Mouse (Mus musculus) left cerebral cortex, postnatal 25 days (tissue): ENCODE results near the gene Rps13. TPM values are rescaled to one million over a fixed set of nuclear protein-coding genes. Genes with fewer than 3 reads are reported as not detected.

Experiments
- DNase-seq, 2 experiments: peaks; one replicate each; pipeline ENCODE4 v3.0.0; 2022; ENCODE audit warnings: low spot score in 2 of 2, mixed read lengths in 1 of 2
- intact Hi-C: fragments of 180-260 bp; cut with DNase I; formaldehyde crosslinking; loops from one replicate; pipeline ENCODE4 v1.15.1; 2025
- total RNA-seq, 2 experiments: library from RNA; stranded (reverse); gene quantifications; 2 replicates each; pipeline ENCODE4 v1.2.3; 2021

Gene Rps13
- total RNA-seq, 2 experiments from 2014 or later: 180 to 186 TPM

DNA sequence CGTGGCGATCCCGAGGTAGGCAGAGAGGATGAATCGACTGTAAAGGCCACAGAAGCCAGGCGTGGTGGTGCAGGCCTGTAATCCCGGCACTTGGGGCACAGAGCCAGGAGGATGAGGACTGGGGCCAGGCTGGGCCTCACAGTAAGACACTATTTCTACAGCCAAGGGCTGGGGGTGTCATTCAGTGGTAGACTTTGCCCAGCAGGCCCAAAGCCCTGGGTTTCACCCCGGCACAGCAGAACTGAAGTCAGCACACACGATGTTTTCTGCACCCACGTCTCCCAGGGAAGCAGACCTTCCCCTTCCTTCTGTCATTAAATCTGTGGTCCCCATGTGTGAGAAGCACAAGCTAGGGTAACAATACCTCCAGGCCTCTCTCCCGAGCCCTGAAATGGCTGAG lies 35.6 kb downstream of the Rps13 start:
- intact Hi-C loops: no loop called here
- no peak for DNase-seq

DNA sequence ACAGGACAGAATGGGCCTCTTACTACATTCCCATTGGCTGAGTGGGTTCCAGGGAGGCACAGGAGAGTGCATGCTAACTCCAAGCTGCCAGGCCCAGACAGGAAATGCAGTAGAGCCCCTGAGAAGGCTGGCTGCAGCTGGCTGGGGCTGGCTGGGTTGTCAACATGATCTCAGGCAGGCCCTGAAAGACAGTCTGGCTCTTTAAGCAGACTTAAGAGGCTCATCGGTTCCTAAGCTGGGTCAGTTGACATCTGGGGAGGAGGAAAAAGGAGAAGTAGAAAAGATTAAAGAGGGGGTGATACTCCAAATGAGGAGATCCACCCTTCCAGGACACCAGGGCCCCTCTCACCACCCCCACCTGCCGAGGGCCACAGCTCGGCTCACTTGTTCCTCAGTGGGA lies 39.0 kb downstream of the Rps13 start:
- intact Hi-C loops: no loop called here
- no peak for DNase-seq

DNA sequence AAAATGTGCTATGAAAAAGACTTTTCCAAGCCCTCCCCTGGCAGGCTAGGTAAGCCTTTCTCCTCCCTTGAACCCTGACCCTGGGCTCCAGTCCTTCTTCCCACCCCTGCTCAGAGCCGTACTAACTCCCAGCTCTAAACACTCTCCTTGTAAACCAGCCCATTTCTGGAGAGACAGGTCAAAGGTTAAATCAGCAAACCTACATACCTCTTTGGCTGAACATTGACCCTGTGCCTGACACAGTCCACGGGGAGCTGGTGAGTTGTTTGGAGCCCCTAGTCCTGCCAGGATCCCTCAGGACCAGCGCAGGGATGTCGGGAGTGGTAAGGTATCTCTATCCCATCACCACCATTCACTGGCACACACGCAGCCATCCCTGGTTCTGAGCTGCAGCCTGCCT lies 41.6 kb downstream of the Rps13 start:
- intact Hi-C loops: no loop called here
- no peak for DNase-seq

- intact Hi-C loops: no loop called here
These were observed 43.4 kb downstream of the Rps13 start for GRCm38 (mm10) chr7:116290559-116290958.

GRCm38 (mm10) chr7:116288996-116289395 lies 45.0 kb downstream of the Rps13 start:
- intact Hi-C loops: no loop called here
- DNase-seq: no peak

More at GRCm38 (mm10) chr7:116290559-116290958, 43.4 kb downstream of the Rps13 start:
- DNase-seq: no peak

- intact Hi-C loops: no loop called here
- DNase-seq: no peak
These were observed 46.0 kb downstream of the Rps13 start for GRCm38 (mm10) chr7:116287959-116288358.

DNA sequence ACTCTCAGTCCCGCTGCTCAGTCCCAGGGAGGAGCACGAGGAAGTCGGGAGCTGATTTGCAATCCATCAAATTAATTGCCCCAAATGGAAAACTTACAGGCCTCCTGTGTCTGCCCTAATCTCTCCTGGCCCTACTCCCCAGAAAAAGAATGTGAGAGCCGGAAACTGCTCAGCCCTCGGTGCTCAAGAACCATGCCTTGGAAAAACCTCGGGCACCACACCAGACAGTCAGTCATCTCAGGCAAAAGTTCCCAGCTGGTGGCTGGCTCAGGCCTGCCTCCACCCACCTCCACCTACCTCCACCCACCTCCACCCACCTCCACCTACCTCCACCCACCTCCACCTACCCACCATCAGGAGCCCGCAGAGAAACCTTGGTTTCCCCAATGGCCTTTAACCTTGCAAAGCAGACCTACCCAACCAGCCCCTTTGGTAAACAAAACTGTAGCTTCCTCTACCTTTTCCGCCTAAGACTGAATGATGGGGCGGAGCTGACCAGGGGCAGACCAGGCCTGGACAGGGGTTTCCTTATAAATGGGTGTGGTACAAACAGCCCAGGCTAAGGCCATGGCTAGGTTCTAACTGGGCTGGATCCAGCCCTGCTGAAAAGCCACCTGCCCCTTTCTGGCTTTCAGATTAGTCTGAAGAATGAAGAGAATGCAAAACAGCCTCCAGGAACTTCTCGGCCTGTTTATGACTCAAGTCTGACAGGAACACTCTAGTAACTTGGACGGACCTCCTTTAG lies 47.2 kb downstream of the Rps13 start:
- intact Hi-C loops: no loop called here
- no peak for DNase-seq

DNA sequence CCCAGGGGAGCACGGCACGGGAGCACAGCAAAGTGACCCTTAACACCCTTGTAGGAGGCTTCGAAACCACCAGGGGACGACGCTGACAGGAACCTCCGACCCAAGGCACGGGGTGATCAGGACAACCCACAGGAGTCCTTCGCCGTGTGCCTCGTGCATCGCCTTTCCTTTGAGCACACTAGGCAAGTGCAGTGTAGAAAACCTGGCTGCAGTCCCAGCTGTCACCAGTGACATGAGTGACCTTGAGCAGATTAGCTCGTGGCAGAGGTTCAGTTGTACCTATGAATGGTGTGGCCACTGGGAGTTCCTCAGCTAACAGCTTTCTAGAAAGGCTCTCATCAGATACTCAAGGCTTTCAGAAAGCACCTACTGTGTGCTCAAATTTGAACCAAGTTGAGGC lies 47.8 kb downstream of the Rps13 start:
- no peak for DNase-seq
- intact Hi-C loops: no loop called here

GRCm38 (mm10) chr7:116285216-116285615 lies 48.8 kb downstream of the Rps13 start:
- intact Hi-C loops: no loop called here
- DNase-seq: no peak

DNA sequence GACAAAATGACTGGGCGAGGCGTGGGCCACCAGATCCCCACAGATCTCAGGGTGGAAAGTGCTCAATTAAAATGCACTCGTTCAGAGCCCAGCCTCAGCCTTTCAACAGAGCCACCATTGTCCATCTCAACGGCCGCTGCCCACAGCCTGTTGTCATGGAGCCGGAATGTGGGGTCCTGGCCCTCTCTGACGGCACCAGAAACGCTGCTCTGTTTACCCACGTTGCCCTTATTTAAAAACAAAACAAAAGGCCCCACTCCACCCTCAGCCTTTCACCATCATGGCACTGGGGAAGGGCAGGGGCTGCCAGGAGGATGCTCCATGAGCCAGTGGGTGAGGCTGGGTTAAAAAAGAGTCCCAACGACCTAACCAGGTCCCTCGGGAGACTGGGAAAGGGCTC lies 51.2 kb downstream of the Rps13 start:
- DNase-seq: peak; percentile 12 to 31
- intact Hi-C loops: no loop called here

Other genes starting within 250 kb of the Rps13 start
- 1 to 10 TPM; 3.8 to 4.6 TPM for gene Gm4353, start 249.6 kb downstream of the Rps13 start, total RNA-seq
- gene Plekha7, start 25.8 kb downstream of the Rps13 start, total RNA-seq: 10 to 100 TPM; 19.2 to 20.3 TPM
- gene Pik3c2a, start 109.3 kb upstream of the Rps13 start, total RNA-seq: 10 to 100 TPM; 22.3 to 27.9 TPM
- 10 to 100 TPM; 22.3 to 23.7 TPM for gene Nucb2, start 170.2 kb upstream of the Rps13 start, total RNA-seq